Mouse (Mus musculus) heart, embryonic 16.5 days (tissue): ENCODE data around the gene Prkce. TPM values are rescaled to one million over a fixed set of nuclear protein-coding genes. Genes with fewer than 3 reads are reported as not detected.

Experiments used
- ATAC-seq: fragments of 200-750 bp; cut with Nextera tagmentation; replicated peaks from 2 replicates; pipeline ENCODE4 v1.8.0; 2017; ENCODE audit warnings: moderate number of reproducible peaks; ENCODE audit not compliant: insufficient read depth, low FRiP score; ENCODE audit errors: extremely low read depth
- H3K27ac ChIP-seq: fragments of 300-500 bp; sonication (generic); 2 replicates; pipeline ENCODE4 v1.5.1; 2014; ENCODE audit warnings: mild to moderate bottlenecking, low read length, control low read depth, moderate library complexity
- H3K27me3 ChIP-seq: fragments of 300-500 bp; sonication (generic); 2 replicates; pipeline ENCODE4 v1.6.1; 2014; ENCODE audit warnings: low read length, mixed read lengths; ENCODE audit not compliant: control insufficient read depth, insufficient read depth
- H3K36me3 ChIP-seq: fragments of 300-500 bp; sonication (generic); 2 replicates; pipeline ENCODE4 v1.6.1; 2014; ENCODE audit not compliant: control insufficient read depth, insufficient read depth
- H3K4me1 ChIP-seq: fragments of 300-500 bp; sonication (generic); 2 replicates; pipeline ENCODE4 v1.6.1; 2014; ENCODE audit warnings: low read length, mixed read lengths; ENCODE audit not compliant: control insufficient read depth, insufficient read depth
- H3K4me2 ChIP-seq: fragments of 300-500 bp; sonication (generic); 2 replicates; pipeline ENCODE4 v1.6.1; 2014; ENCODE audit warnings: low read depth, mild to moderate bottlenecking, control low read depth, low read length
- H3K4me3 ChIP-seq: fragments of 300-500 bp; sonication (generic); 2 replicates; pipeline ENCODE4 v1.5.1; 2014; ENCODE audit warnings: mild to moderate bottlenecking, control low read depth, low read length
- H3K9ac ChIP-seq: fragments of 300-500 bp; sonication (generic); 2 replicates; pipeline ENCODE4 v1.6.1; 2014; ENCODE audit warnings: low read length, control low read depth
- H3K9me3 ChIP-seq: fragments of 300-500 bp; sonication (generic); replicated peaks from 2 replicates; pipeline ENCODE4 v1.6.1; 2016; ENCODE audit warnings: low read length; ENCODE audit not compliant: control insufficient read depth
- WGBS: fragments of 180-500 bp; shearing (Covaris S2); extraction: QIAGEN DNeasy Blood & Tissue Kit; methylation state at CpG from one replicate; pipeline ENCODE4 v1.1.7; 2014; 5-methylcytosine and 5-hydroxymethylcytosine counted together
- polyA plus RNA-seq: library from polyadenylated mRNA; unstranded; fragments of >200 nt; fragmentation: Nextera tagmentation; extraction: Ambion mirVana; gene quantifications from 2 replicates; pipeline ENCODE4 v1.2.1, GENCODE M21; 2015

The Prkce gene
- polyA plus RNA-seq, 1 experiment from 2014 or later: 6.0 TPM

- peaks cover 31% of the 10 kb centered on the region for H3K4me1 ChIP-seq
- WGBS: 73% methylated on average over 1 of the region's 1 CpGs
- no peaks in the 10 kb centered on the region for H3K9me3 ChIP-seq
- no peaks in the 10 kb centered on the region for H3K27me3 ChIP-seq
- H3K9ac ChIP-seq: no peak overlapping the region
- H3K36me3 ChIP-seq: no peaks in the 10 kb centered on the region
- H3K4me3 ChIP-seq: no peak overlapping the region
- no peak for ATAC-seq
- H3K4me2 ChIP-seq: no peak overlapping the region
- H3K27ac ChIP-seq: no peak overlapping the region
Observed at GRCm38 (mm10) chr17:86187777-86188176, 20.2 kb downstream of the Prkce start.

DNA sequence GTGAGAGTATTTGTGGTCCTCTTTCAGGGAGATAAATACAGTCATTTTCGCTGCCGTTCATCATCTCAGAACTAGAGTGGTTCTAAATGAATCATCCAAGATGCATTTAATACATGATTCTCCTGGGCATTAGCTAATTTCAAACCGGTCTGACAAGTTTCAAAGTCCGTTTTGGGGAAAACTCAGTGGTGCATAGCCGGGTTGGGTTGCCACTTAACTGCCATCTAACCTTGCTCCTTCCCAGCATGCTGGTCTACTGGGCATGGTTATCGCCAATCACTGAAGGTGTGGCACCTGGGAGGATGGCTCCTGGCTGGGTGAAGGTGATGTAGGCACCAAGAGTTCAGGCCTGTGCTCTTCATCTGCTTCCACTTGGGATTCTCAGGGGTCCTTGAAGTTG is 26.4 kb downstream of the Prkce start:
- no peak for ATAC-seq
- H3K4me3 ChIP-seq: no peak overlapping the region
- H3K4me1 ChIP-seq: peaks cover 14% of the 10 kb centered on the region
- H3K9me3 ChIP-seq: no peaks in the 10 kb centered on the region
- H3K9ac ChIP-seq: no peak overlapping the region
- no peaks in the 10 kb centered on the region for H3K27me3 ChIP-seq
- H3K27ac ChIP-seq: no peak overlapping the region
- no peak overlapping the region for H3K4me2 ChIP-seq
- no peaks in the 10 kb centered on the region for H3K36me3 ChIP-seq
- 88% methylated on average over 6 of the region's 6 CpGs for WGBS

- Histone ChIP-seq H3K4me1 (peaks cover 14% of the 10 kb centered on the region), H3K4me2 (no peak overlapping the region), H3K9me3 (no peaks in the 10 kb centered on the region), H3K4me3 (no peak overlapping the region), H3K9ac (no peak overlapping the region), H3K27me3 (no peaks in the 10 kb centered on the region), H3K27ac (no peak overlapping the region), H3K36me3 (no peaks in the 10 kb centered on the region)
- ATAC-seq: no peak
- WGBS: 78% methylated on average over 8 of the region's 8 CpGs
Observed at GRCm38 (mm10) chr17:86194921-86195320, 27.3 kb downstream of the Prkce start.

- Histone ChIP-seq H3K9ac (0 out of 2 replicates have a peak overlapping the region, but pooled peaks have one; percentile 12), H3K4me1 (peaks cover 25% of the 10 kb centered on the region), H3K27me3 (no peaks in the 10 kb centered on the region), H3K27ac (peak overlapping the region; percentile 38; the same call in 1 of the 2 replicates), H3K4me2 (no peak overlapping the region), H3K4me3 (no peak overlapping the region), H3K9me3 (no peaks in the 10 kb centered on the region), H3K36me3 (no peaks in the 10 kb centered on the region)
- 68% methylated on average over 16 of the region's 16 CpGs for WGBS
- no peak; the same call in 1 of the 2 replicates for ATAC-seq
Observed at GRCm38 (mm10) chr17:86198496-86199465, 31.2 kb downstream of the Prkce start.

DNA sequence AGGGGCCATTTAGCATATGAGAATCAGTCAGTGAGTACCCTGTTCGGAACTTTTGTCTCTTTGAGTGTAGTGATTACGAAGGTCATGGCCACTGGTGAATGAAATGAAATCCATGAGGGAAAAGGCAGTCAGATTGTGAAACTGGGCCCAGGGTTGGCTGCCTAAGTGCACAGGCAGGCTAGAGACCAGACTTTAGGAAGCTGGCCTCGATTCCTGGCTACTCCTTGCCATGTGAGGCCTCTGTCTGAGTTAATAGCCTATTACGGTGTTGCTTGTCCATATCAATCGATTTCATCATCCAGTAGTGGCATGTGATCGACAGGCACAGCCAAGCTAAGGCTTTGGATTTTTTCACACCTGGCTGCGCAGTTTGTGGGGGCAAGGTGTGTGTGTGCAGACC is 34.4 kb downstream of the Prkce start:
- no peak for ATAC-seq
- no peak overlapping the region for H3K27ac ChIP-seq
- no peaks in the 10 kb centered on the region for H3K36me3 ChIP-seq
- no peaks in the 10 kb centered on the region for H3K27me3 ChIP-seq
- peaks cover 26% of the 10 kb centered on the region for H3K4me1 ChIP-seq
- no peak overlapping the region for H3K9ac ChIP-seq
- no peak overlapping the region for H3K4me2 ChIP-seq
- 94% methylated on average over 7 of the region's 7 CpGs for WGBS
- no peak overlapping the region for H3K4me3 ChIP-seq
- H3K9me3 ChIP-seq: no peaks in the 10 kb centered on the region

GRCm38 (mm10) chr17:86202972-86203371 is 35.4 kb downstream of the Prkce start:
- 73% methylated on average over 6 of the region's 6 CpGs for WGBS
- Histone ChIP-seq H3K4me2 (no peak overlapping the region), H3K36me3 (no peaks in the 10 kb centered on the region), H3K27ac (no peak overlapping the region), H3K9ac (no peak overlapping the region), H3K4me1 (peaks cover 28% of the 10 kb centered on the region), H3K9me3 (no peaks in the 10 kb centered on the region), H3K27me3 (no peaks in the 10 kb centered on the region), H3K4me3 (no peak overlapping the region)
- ATAC-seq: no peak

GRCm38 (mm10) chr17:86203531-86204450 is 36.2 kb downstream of the Prkce start:
- H3K4me1 ChIP-seq: peaks cover 30% of the 10 kb centered on the region
- peak overlapping the region; percentile 30; the same call in 1 of the 2 replicates for H3K4me2 ChIP-seq
- WGBS: 39% methylated on average over 20 of the region's 20 CpGs
- peak overlapping the region; percentile 4; the same call in 1 of the 2 replicates for H3K27ac ChIP-seq
- H3K9me3 ChIP-seq: no peaks in the 10 kb centered on the region
- no peak overlapping the region for H3K9ac ChIP-seq
- no peaks in the 10 kb centered on the region for H3K27me3 ChIP-seq
- no peak overlapping the region for H3K4me3 ChIP-seq
- peak; percentile 61 for ATAC-seq
- no peaks in the 10 kb centered on the region for H3K36me3 ChIP-seq

- ATAC-seq: no peak
Observed at GRCm38 (mm10) chr17:86206289-86206688, 38.7 kb downstream of the Prkce start.

More at GRCm38 (mm10) chr17:86206289-86206688, 38.7 kb downstream of the Prkce start:
- H3K4me2 ChIP-seq: no peak overlapping the region
- WGBS: 83% methylated on average over 8 of the region's 8 CpGs
- peaks cover 38% of the 10 kb centered on the region for H3K4me1 ChIP-seq
- H3K27me3 ChIP-seq: no peaks in the 10 kb centered on the region
- no peaks in the 10 kb centered on the region for H3K9me3 ChIP-seq
- no peaks in the 10 kb centered on the region for H3K36me3 ChIP-seq
- no peak overlapping the region for H3K27ac ChIP-seq
- H3K4me3 ChIP-seq: no peak overlapping the region
- no peak overlapping the region for H3K9ac ChIP-seq
